Mouse (Mus musculus): ENCODE measurements at regions not wholly inside any gene's neighbourhood (a gene's known extent, or its start where the extent isn't known, plus 50 kb on each side); places are given as distances from the start of the nearest gene placed in this dataset.

DNA sequence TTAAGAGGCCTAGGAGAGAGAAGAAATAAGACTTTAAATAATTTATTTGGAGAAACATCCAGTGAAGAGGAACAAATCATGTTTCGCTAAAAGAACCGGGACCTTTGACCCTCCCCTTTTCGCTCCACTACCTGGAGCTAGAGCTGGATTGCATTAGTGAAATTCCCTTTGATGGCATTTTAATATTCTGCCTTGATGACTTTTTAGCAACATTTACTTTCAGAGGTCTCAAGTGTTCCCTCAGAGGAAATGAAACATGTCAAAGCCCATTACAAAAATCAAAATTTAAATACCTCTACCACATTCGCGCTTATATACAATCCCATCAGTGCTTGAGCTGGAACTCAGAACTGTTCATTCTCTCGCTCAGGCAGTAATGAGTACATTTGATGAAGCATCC lies 297.0 kb upstream of the Gm10295 start:
- Histone ChIP-seq H3K36me3 (ENCODE audit: control insufficient read depth, insufficient read depth) (no peaks in the 10 kb centered on the region), H3K4me2 (ENCODE audit: low read depth) (no peak overlapping the region), H3K27me3 (ENCODE audit: control insufficient read depth, insufficient read depth, insufficient read length) (no peaks in the 10 kb centered on the region), H3ac (ENCODE audit: control insufficient read depth, insufficient read length) (no peak overlapping the region), H3K79me2 (ENCODE audit: control insufficient read depth, insufficient read depth) (no peaks in the 10 kb centered on the region), H3K4me3 (no peak overlapping the region)
- TF ChIP-seq REST (IDR thresholded peaks at IDR 0.05; ENCODE audit: insufficient read depth, insufficient read length), result no peak
- TF ChIP-seq POLR2AphosphoS2 (IDR thresholded peaks at IDR 0.05; ENCODE audit: insufficient read length, low read depth), result no peak
- no peak for TF ChIP-seq MYOD1 (IDR thresholded peaks at IDR 0.05; ENCODE audit: control insufficient read depth in 1 of 3, insufficient read length in 2 of 3, low read depth in 2 of 3)
- no peak for TF ChIP-seq MYOG (IDR thresholded peaks at IDR 0.05; ENCODE audit: control insufficient read depth in 1 of 3, insufficient read depth in 1 of 3, insufficient read length in 2 of 3, low read depth in 2 of 3)
- TF ChIP-seq USF1 (IDR thresholded peaks at IDR 0.05; ENCODE audit: low read depth), result no peak
- TF ChIP-seq MAX (IDR thresholded peaks at IDR 0.05; ENCODE audit: low read depth), result no peak
- TF ChIP-seq POLR2A (IDR thresholded peaks at IDR 0.05; ENCODE audit: insufficient read length, low read depth), result no peak
- TF ChIP-seq SRF (IDR thresholded peaks at IDR 0.05; ENCODE audit: control insufficient read depth, insufficient read length, low read depth), result no peak
- TF ChIP-seq E2F4 (IDR thresholded peaks at IDR 0.05; ENCODE audit: insufficient read depth), result no peak
- TF ChIP-seq TCF12 (IDR thresholded peaks at IDR 0.05; ENCODE audit: insufficient read depth, poor library complexity, severe bottlenecking), result no peak

DNA sequence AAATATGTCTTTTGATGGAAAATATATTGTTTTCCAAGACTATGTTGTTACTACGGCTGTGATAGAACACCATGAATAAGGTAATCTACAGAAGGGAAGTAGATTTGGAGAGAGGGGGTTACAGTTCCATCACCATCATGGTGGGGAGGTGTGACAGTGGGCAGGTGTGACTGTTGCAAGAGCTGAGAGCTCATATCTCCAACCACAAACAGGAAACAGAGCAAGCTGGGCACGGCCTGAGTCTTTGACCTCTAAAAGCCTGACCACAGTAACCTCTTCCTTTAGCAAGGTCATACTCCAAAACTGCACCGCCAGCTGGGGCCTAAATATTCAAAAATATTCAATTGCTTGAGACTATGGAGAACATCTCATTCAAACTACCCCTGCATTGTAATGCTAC lies 295.7 kb upstream of the Gm10295 start:
- no peak overlapping the region for H3K4me2 ChIP-seq (ENCODE audit: low read depth)
- no peak overlapping the region for H3ac ChIP-seq (ENCODE audit: control insufficient read depth, insufficient read length)
- no peaks in the 10 kb centered on the region for H3K36me3 ChIP-seq (ENCODE audit: control insufficient read depth, insufficient read depth)
- no peaks in the 10 kb centered on the region for H3K79me2 ChIP-seq (ENCODE audit: control insufficient read depth, insufficient read depth)
- no peaks in the 10 kb centered on the region for H3K27me3 ChIP-seq (ENCODE audit: control insufficient read depth, insufficient read depth, insufficient read length)
- H3K4me3 ChIP-seq, result no peak overlapping the region
- TF ChIP-seq REST (IDR thresholded peaks at IDR 0.05; ENCODE audit: insufficient read depth, insufficient read length) (no peak), MAX (IDR thresholded peaks at IDR 0.05; ENCODE audit: low read depth) (no peak), TCF3 (IDR thresholded peaks at IDR 0.05; ENCODE audit: insufficient read length, low read depth) (no peak), SRF (IDR thresholded peaks at IDR 0.05; ENCODE audit: control insufficient read depth, insufficient read length, low read depth) (no peak), USF1 (IDR thresholded peaks at IDR 0.05; ENCODE audit: low read depth) (no peak), MYOD1 (IDR thresholded peaks at IDR 0.05; ENCODE audit: control insufficient read depth in 1 of 3, insufficient read length in 2 of 3, low read depth in 2 of 3) (no peak), E2F4 (IDR thresholded peaks at IDR 0.05; ENCODE audit: insufficient read depth) (no peak), MYOG (IDR thresholded peaks at IDR 0.05; ENCODE audit: control insufficient read depth in 1 of 3, insufficient read depth in 1 of 3, insufficient read length in 2 of 3, low read depth in 2 of 3) (no peak), CEBPB (IDR thresholded peaks at IDR 0.05; ENCODE audit: insufficient read depth, poor library complexity, severe bottlenecking) (no peak), POLR2A (IDR thresholded peaks at IDR 0.05; ENCODE audit: insufficient read length, low read depth) (no peak), POLR2AphosphoS2 (IDR thresholded peaks at IDR 0.05; ENCODE audit: insufficient read length, low read depth) (no peak), TCF12 (IDR thresholded peaks at IDR 0.05; ENCODE audit: insufficient read depth, poor library complexity, severe bottlenecking) (no peak)

DNA sequence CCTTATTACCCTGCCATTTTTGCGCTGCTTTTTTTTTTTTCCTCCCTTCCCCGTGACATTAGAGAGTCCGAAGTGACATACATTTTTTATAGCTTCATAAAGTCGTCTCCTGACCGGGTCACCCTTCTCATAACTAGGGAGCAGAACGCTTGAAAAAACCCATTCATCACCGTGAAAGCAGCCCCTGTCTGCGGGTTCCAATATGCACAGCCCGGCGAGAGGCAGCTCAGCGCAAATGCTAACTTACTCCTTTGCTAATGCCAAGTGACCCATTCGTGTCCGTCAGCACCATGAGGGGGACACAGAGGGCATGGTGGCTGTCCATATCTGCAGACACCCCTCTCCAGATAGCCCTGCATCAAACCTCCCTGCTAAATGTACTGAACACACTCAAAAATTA lies 271.8 kb upstream of the Gm10295 start:
- no peak for TF ChIP-seq SRF (IDR thresholded peaks at IDR 0.05; ENCODE audit: control insufficient read depth, insufficient read length, low read depth)
- no peak for TF ChIP-seq TCF12 (IDR thresholded peaks at IDR 0.05; ENCODE audit: insufficient read depth, poor library complexity, severe bottlenecking)
- TF ChIP-seq USF1 (IDR thresholded peaks at IDR 0.05; ENCODE audit: low read depth), result no peak
- no peak for TF ChIP-seq POLR2AphosphoS2 (IDR thresholded peaks at IDR 0.05; ENCODE audit: insufficient read length, low read depth)
- Histone ChIP-seq H3ac (ENCODE audit: control insufficient read depth, insufficient read length) (no peak overlapping the region), H3K4me2 (ENCODE audit: low read depth) (no peak overlapping the region)

DNA sequence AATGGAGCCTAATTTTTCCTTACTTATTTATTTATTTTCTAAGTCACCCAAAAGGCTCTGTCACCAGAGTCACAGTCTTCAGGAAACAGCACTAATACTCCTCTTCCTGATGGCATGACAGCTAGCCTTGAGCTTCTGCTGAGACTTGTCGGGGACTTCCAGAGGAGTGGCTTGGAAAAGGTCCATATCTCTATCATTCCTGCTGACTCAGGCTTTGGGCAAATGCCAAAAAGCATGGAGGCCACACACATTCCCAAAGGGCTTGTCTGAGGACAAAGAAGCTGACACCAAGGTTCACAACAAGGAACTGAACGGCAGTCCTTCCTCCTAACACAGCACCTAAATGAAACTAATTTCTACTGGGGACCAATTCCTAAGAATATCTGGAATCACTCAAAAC lies 251.9 kb upstream of the Gm10295 start:
- Histone ChIP-seq H3K4me2 (ENCODE audit: low read depth) (no peak overlapping the region), H3K4me3 (no peak overlapping the region), H3ac (ENCODE audit: control insufficient read depth, insufficient read length) (no peak overlapping the region), H3K79me2 (ENCODE audit: control insufficient read depth, insufficient read depth) (no peaks in the 10 kb centered on the region), H3K27me3 (ENCODE audit: control insufficient read depth, insufficient read depth, insufficient read length) (no peaks in the 10 kb centered on the region), H3K36me3 (ENCODE audit: control insufficient read depth, insufficient read depth) (no peaks in the 10 kb centered on the region)
- TF ChIP-seq MYOG (IDR thresholded peaks at IDR 0.05; ENCODE audit: control insufficient read depth in 1 of 3, insufficient read depth in 1 of 3, insufficient read length in 2 of 3, low read depth in 2 of 3), result no peak
- TF ChIP-seq E2F4 (IDR thresholded peaks at IDR 0.05; ENCODE audit: insufficient read depth), result no peak
- TF ChIP-seq USF1 (IDR thresholded peaks at IDR 0.05; ENCODE audit: low read depth), result no peak
- no peak for TF ChIP-seq REST (IDR thresholded peaks at IDR 0.05; ENCODE audit: insufficient read depth, insufficient read length)
- no peak for TF ChIP-seq POLR2A (IDR thresholded peaks at IDR 0.05; ENCODE audit: insufficient read length, low read depth)
- no peak for TF ChIP-seq POLR2AphosphoS2 (IDR thresholded peaks at IDR 0.05; ENCODE audit: insufficient read length, low read depth)
- no peak for TF ChIP-seq TCF3 (IDR thresholded peaks at IDR 0.05; ENCODE audit: insufficient read length, low read depth)
- TF ChIP-seq MYOD1 (IDR thresholded peaks at IDR 0.05; ENCODE audit: control insufficient read depth in 1 of 3, insufficient read length in 2 of 3, low read depth in 2 of 3), result no peak
- no peak for TF ChIP-seq TCF12 (IDR thresholded peaks at IDR 0.05; ENCODE audit: insufficient read depth, poor library complexity, severe bottlenecking)
- no peak for TF ChIP-seq CEBPB (IDR thresholded peaks at IDR 0.05; ENCODE audit: insufficient read depth, poor library complexity, severe bottlenecking)

More for the DNA sequence above, 271.8 kb upstream of the Gm10295 start:
- H3K4me3 ChIP-seq, result no peak overlapping the region
- no peaks in the 10 kb centered on the region for H3K27me3 ChIP-seq (ENCODE audit: control insufficient read depth, insufficient read depth, insufficient read length)
- H3K79me2 ChIP-seq (ENCODE audit: control insufficient read depth, insufficient read depth), result no peaks in the 10 kb centered on the region
- H3K36me3 ChIP-seq (ENCODE audit: control insufficient read depth, insufficient read depth), result no peaks in the 10 kb centered on the region

DNA sequence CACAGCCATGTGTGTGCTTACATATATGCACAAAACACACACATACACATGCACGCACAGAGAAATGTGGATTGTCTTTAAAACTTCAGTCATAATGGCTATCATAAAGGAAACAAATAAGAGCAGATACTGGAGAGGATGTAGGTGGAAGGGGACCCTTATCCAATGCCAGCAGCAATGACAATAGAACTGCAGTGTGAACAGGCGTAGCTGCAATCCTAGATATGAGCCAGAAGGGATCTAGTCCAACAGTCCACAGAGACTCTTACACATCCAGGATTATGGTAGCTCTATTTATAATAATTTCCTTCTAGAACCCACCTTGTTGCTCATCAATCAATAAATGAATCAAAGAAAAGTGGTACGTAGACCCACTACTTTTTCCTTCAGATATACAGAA lies 245.5 kb upstream of the Gm10295 start:
- Histone ChIP-seq H3K36me3 (ENCODE audit: control insufficient read depth, insufficient read depth) (no peaks in the 10 kb centered on the region), H3ac (ENCODE audit: control insufficient read depth, insufficient read length) (no peak overlapping the region), H3K27me3 (ENCODE audit: control insufficient read depth, insufficient read depth, insufficient read length) (no peaks in the 10 kb centered on the region), H3K4me2 (ENCODE audit: low read depth) (no peak overlapping the region), H3K4me3 (no peak overlapping the region), H3K79me2 (ENCODE audit: control insufficient read depth, insufficient read depth) (no peaks in the 10 kb centered on the region)
- no peak for TF ChIP-seq CEBPB (IDR thresholded peaks at IDR 0.05; ENCODE audit: insufficient read depth, poor library complexity, severe bottlenecking)
- TF ChIP-seq MYOG (IDR thresholded peaks at IDR 0.05; ENCODE audit: control insufficient read depth in 1 of 3, insufficient read depth in 1 of 3, insufficient read length in 2 of 3, low read depth in 2 of 3), result no peak
- TF ChIP-seq MYOD1 (IDR thresholded peaks at IDR 0.05; ENCODE audit: control insufficient read depth in 1 of 3, insufficient read length in 2 of 3, low read depth in 2 of 3), result no peak
- no peak for TF ChIP-seq E2F4 (IDR thresholded peaks at IDR 0.05; ENCODE audit: insufficient read depth)
- no peak for TF ChIP-seq REST (IDR thresholded peaks at IDR 0.05; ENCODE audit: insufficient read depth, insufficient read length)
- no peak for TF ChIP-seq MAX (IDR thresholded peaks at IDR 0.05; ENCODE audit: low read depth)
- no peak for TF ChIP-seq POLR2AphosphoS2 (IDR thresholded peaks at IDR 0.05; ENCODE audit: insufficient read length, low read depth)
- TF ChIP-seq SRF (IDR thresholded peaks at IDR 0.05; ENCODE audit: control insufficient read depth, insufficient read length, low read depth), result no peak
- no peak for TF ChIP-seq POLR2A (IDR thresholded peaks at IDR 0.05; ENCODE audit: insufficient read length, low read depth)
- no peak for TF ChIP-seq TCF3 (IDR thresholded peaks at IDR 0.05; ENCODE audit: insufficient read length, low read depth)
- TF ChIP-seq USF1 (IDR thresholded peaks at IDR 0.05; ENCODE audit: low read depth), result no peak
- no peak for TF ChIP-seq TCF12 (IDR thresholded peaks at IDR 0.05; ENCODE audit: insufficient read depth, poor library complexity, severe bottlenecking)

All from myocyte (in vitro differentiated cells).